Mouse (Mus musculus) left cerebral cortex, postnatal 36 days (tissue): Measurements from ENCODE around the gene Pcid2. TPM values are rescaled to one million over a fixed set of nuclear protein-coding genes. Genes with fewer than 3 reads are reported as not detected.
"Not testable (repeated sequence)": the region's sequence is repeated elsewhere in the genome, so short reads cannot be mapped to it uniquely, and the experiment has no call there.

Experiments used
- DNase-seq, 2 experiments: peaks; one replicate each; pipeline ENCODE4 v3.0.0; 2021 to 2022; ENCODE audit warnings: low spot score in 2 of 2, mixed read lengths in 1 of 2
- intact Hi-C: fragments of 180-260 bp; cut with DNase I; formaldehyde crosslinking; loops from one replicate; pipeline ENCODE4 v1.15.1; 2025
- total RNA-seq, 2 experiments: library from RNA; stranded (reverse); gene quantifications; 2 replicates each; pipeline ENCODE4 v1.2.3; 2021

Gene Pcid2
- 10 to 100 TPM; 27.7 to 28.7 TPM for total RNA-seq

GRCm38 (mm10) chr8:13105087-13105881 is at the start of gene Pcid2, which contains the start of gene Cul4a:
Pcid2 (minus strand) TSS chr8:13105459.
Cul4a (plus strand) TSS chr8:13105621.
- intact Hi-C loops, result loop anchor here (2.0 kb wide), 1 partner anchor 120 kb away; no protein-coding TSS in a partner anchor
- peak; percentile 95 to 97 for DNase-seq

DNA sequence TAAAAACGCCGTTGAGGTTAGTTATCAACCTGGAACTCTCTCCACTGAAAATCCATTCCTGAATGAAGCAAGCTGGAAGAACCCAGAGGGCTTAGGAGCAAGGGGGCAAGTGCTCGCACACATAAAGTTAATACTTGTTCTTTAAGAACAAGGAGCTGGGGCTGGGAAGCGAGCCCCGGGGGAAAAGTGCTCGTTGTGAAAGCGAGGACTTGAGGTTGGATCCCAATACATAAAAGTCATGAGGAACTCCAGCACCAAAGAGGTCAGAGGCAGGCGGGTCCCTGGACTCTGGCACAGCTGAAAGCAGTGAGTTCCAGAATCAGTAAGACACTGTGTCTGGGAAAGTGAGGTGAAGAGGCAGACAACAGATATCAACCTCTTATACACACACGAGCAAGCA is 48.8 kb upstream of the Pcid2 start:
- intact Hi-C loops, result no loop called here
- DNase-seq, result no peak

DNA sequence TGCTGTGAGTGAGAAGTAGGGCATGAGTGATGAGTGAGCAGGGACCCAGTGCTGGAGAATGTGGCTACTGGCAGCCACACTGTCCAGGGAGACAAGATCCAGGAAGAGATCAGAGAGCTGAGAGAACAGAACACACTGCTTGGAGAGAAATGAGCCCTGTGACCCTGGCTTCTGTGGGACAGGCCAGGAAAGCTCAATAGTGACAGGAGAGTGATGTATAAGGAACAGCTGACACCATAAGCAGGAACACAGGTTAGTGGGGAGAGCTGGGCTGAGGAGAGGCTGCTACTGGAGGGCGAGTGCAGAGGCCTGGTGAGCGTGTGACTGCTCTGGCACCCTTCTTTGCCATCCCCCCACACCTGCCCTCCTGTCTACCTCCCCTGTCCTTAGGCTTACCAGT is 45.7 kb upstream of the Pcid2 start:
- intact Hi-C loops, result no loop called here

GRCm38 (mm10) chr8:13149866-13150265 is 44.6 kb upstream of the Pcid2 start:
- intact Hi-C loops, result no loop called here
- no peak for DNase-seq

More for the DNA sequence above, 45.7 kb upstream of the Pcid2 start:
- DNase-seq, result no peak

GRCm38 (mm10) chr8:13149287-13149686 is 44.0 kb upstream of the Pcid2 start:
- intact Hi-C loops, result no loop called here
- DNase-seq, result no peak

- DNase-seq, result no peak
- intact Hi-C loops, result no loop called here
These were observed 43.2 kb upstream of the Pcid2 start for GRCm38 (mm10) chr8:13148476-13148875.

DNA sequence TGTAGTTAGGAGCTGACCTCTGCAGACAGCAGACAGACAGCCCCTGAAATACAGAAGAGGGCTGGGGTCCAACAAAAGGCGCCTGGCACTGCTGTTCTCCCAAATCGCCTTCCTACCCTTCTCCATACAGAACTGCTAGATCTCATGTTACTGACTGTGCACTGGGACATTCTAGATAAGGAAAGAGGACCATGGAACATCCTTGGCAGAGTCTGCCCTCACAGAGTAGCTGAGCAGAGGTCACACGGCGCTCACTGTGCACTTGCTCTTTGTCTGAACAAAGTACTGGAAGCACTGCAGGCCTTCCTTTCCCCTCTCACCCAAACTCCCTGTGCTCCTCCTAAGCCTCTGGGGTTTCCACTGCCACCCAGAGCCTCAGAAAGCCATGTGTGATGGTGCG is 36.4 kb upstream of the Pcid2 start:
- intact Hi-C loops, result no loop called here
- no peak for DNase-seq

DNA sequence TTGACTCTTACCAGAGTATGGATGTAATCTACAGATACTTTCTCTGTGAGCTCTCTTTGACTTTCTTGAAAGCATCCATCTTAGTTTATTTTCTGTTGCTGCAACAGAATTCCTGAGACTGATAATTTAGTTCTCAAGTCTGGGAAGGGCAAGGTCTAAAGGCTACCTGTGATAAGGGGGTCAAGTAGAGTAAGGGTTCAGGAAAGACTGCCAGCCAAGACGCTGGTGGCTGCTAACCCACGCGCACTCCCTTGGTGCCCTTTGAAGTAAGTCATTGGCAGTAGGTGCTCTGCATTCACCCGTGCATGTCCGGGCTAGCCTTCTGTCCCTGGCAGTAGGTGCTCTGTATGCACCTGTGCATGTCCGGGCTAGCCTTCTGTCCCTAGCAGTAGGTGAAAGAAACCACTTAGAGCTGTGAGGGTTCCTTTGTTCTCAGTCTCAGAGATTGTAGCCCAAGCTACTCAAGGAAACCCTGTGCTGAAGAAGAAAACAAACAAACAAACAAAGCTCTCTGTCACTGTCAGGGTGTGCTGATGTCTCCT is 34.5 kb upstream of the Pcid2 start:
- no peak for DNase-seq
- intact Hi-C loops, result no loop called here

DNA sequence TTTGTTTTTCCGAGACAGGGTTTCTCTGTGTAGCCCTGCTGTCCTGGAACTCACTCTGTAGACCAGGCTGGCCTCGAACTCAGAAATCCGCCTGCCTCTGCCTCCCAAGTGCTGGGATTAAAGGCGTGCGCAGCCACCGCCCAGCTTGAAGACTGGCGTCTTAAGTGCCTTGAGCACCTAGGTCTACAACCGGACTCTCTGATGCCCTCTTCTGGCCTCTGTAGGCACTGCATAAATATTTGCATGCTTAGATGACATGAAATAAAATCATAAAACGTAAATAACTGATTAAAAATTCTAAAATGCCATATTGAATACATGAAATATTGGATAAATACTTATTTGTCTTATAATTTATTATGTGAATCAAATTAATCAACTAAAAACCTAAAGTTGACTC is 27.0 kb upstream of the Pcid2 start:
- DNase-seq, result not testable (repeated sequence)
- intact Hi-C loops, result loop anchor here (5.0 kb wide), 1 partner anchor 80 kb away; no protein-coding TSS in a partner anchor

DNA sequence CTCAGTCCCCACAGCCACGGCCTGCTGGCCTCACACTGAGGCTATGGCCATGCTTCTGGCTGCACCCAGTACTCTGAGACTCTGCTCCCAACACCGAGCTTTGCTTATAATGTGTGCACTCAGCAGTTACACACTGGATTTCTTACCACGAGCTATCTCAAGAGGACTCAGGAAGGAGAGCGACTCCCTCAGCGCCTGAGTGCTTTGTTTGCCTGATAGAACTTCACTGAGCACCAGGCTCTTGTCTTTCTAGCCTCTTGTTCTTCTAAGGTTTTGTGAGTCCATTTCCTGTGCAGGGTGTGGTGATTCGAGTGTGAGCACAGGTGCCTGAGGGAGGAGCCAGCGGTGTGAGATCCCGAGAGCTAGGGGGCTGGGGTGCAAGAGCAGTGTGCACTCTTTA is 19.6 kb upstream of the Pcid2 start:
- intact Hi-C loops, result no loop called here
- no peak for DNase-seq

- DNase-seq, result no peak
- intact Hi-C loops, result no loop called here
These were observed 17.7 kb upstream of the Pcid2 start for GRCm38 (mm10) chr8:13122887-13123421.

GRCm38 (mm10) chr8:13120882-13121665 is 15.8 kb upstream of the Pcid2 start:
- intact Hi-C loops, result no loop called here
- no peak for DNase-seq

DNA sequence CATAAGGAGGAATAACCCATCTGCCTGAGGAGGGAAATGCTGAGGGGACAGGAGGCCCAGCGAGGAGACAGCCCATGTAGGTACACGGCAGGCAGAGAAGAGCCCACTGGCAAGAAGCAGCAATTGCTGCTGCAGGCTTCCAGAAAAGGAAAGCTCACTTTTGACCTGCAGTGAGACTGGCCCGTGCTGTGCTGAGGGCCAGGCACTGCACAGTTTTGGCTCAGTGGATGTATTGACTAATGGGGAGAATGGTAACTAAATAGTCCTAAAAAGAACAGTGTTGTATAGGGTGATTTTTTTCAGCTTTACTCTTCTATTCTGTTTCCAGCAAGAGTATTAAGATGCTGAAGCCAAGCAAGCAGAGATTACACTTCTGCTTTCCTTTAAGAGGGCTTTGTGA is 13.3 kb upstream of the Pcid2 start:
- DNase-seq, result no peak
- intact Hi-C loops, result no loop called here

GRCm38 (mm10) chr8:13117096-13117495 is 11.8 kb upstream of the Pcid2 start:
- intact Hi-C loops, result no loop called here
- no peak for DNase-seq

- intact Hi-C loops, result no loop called here
These were observed 8.0 kb upstream of the Pcid2 start for GRCm38 (mm10) chr8:13113232-13113631.

GRCm38 (mm10) chr8:13111917-13112316 is 6.7 kb upstream of the Pcid2 start:
- intact Hi-C loops, result no loop called here
- no peak for DNase-seq

More at GRCm38 (mm10) chr8:13113232-13113631, 8.0 kb upstream of the Pcid2 start:
- no peak for DNase-seq

DNA sequence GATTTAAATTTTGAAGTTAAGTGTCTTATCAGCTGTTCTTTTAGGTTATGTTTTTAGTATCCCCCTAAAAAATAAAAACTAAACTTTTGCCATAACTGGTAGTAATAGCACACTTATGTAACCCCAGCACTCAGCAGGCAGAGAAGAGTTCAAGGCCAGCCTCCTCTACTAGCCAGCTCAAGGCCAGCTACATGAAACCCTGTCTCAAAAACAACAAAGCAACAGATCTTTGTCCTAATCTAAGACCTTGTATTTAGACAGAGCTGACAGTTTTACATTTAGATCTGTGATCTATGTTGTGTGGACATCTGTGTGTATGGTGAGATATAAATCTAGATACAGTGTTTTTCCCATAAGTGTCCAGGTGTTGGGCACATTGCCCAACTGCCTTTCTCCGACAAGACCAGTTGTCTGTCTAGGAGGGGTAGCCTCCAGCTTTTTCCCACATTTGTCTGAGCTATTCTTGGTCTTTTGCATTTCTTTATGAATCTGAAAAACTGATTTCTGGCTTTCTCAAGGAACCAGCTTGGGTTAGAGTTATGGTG is 4.2 kb upstream of the Pcid2 start:
- no peak for DNase-seq
- intact Hi-C loops, result no loop called here

- intact Hi-C loops, result no loop called here
- DNase-seq, result no peak
These were observed 3.7 kb upstream of the Pcid2 start for GRCm38 (mm10) chr8:13108967-13109366.

DNA sequence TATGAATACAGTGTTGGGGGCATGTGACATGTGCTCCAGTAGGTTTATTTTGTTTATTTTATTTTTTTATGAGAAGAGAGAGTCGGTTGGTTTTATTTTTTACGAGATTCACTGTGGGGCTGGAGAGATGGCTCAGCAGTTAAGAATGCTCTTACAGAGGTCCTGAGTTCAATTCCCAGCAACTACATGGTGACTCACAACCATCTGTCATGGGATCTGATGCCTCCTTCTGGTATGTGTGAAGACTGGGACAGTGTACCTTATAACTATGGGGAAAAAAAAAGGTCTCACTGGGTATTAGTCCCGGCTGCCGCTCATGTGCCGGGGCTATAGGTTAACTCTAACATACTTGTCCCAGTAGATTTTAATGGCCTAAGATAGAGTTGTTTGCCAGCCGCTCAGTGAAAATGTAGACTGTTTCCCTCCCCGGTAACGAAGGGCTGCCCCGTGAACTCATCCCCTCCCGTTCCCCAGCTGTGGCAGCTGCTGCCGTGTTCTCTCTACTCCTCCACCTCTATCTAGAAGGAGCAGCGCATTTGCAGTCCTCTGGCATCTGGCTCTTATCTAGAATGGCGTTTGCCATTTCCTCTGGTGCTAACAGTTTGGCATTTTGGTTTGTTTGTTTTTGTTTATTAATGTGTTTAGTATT is 2.9 kb upstream of the Pcid2 start:
- intact Hi-C loops, result no loop called here
- no peak for DNase-seq
